Mouse (Mus musculus): ENCODE data around the gene Myo9a. TPM values are rescaled to one million over a fixed set of nuclear protein-coding genes. Genes with fewer than 3 reads are reported as not detected.

Gene Myo9a
- polyA plus RNA-seq, 1 experiment from 2014 or later: 13.8 TPM

Other genes with a start within 250 kb of the Myo9a start
- gene Hexa, start 211.4 kb upstream of the Myo9a start, polyA plus RNA-seq (2014; fragmentation: Nextera tagmentation; extraction: Ambion mirVana): 67.1 and 76.9 TPM in 2 replicates
- gene Tmem202, start 211.0 kb upstream of the Myo9a start, polyA plus RNA-seq (2014; fragmentation: Nextera tagmentation; extraction: Ambion mirVana): 0.39 and 0.41 TPM in 2 replicates
- 0.07 and 0.23 TPM in 2 replicates for gene Celf6, start 173.0 kb upstream of the Myo9a start, polyA plus RNA-seq (2014; fragmentation: Nextera tagmentation; extraction: Ambion mirVana)
- 19.2 and 21.7 TPM in 2 replicates for gene Parp6, start 133.6 kb upstream of the Myo9a start, polyA plus RNA-seq (2014; fragmentation: Nextera tagmentation; extraction: Ambion mirVana)
- 1,555 and 1,889 TPM in 2 replicates for gene Pkm, start 94.5 kb upstream of the Myo9a start, polyA plus RNA-seq (2014; fragmentation: Nextera tagmentation; extraction: Ambion mirVana)
- gene Gramd2, start 70.8 kb upstream of the Myo9a start, polyA plus RNA-seq (2014; fragmentation: Nextera tagmentation; extraction: Ambion mirVana): 0.14 and 0.31 TPM in 2 replicates
- 14.9 and 15.1 TPM in 2 replicates for gene Senp8, start 186 bp upstream of the Myo9a start, polyA plus RNA-seq (2014; fragmentation: Nextera tagmentation; extraction: Ambion mirVana)
- gene Nr2e3, start 209.8 kb downstream of the Myo9a start, polyA plus RNA-seq (2014; fragmentation: Nextera tagmentation; extraction: Ambion mirVana): not detected in 2 replicates

Data from heart, embryonic 11.5 days (tissue).